Mouse (Mus musculus) forebrain, postnatal 0 days (tissue): ENCODE data around the gene Topors. TPM values are rescaled to one million over a fixed set of nuclear protein-coding genes. Genes with fewer than 3 reads are reported as not detected.
A peak's percentile ranks its signal among the peaks of the same experiment; 100 is the strongest.

Experiments used
- ATAC-seq: fragments of 200-750 bp; cut with Nextera tagmentation; 2 replicates; pipeline ENCODE4 v1.8.0; 2017; ENCODE audit warnings: mild to moderate bottlenecking, moderate library complexity
- DNase-seq: peaks from one replicate; pipeline ENCODE4 v3.0.0-alpha.2; 2015
- H3K27ac ChIP-seq: fragments of 300-500 bp; sonication (generic); 2 replicates; pipeline ENCODE4 v1.5.1; 2014; ENCODE audit warnings: low read depth, mild to moderate bottlenecking, antibody characterized with exemption, low read length, moderate library complexity, mixed read lengths
- H3K27me3 ChIP-seq: fragments of 300-500 bp; sonication (generic); 2 replicates; pipeline ENCODE4 v1.6.1; 2014; ENCODE audit warnings: mild to moderate bottlenecking, low read length, mixed read lengths; ENCODE audit not compliant: insufficient read depth
- H3K36me3 ChIP-seq: fragments of 300-500 bp; sonication (generic); 2 replicates; pipeline ENCODE4 v1.6.1; 2014; ENCODE audit warnings: mild to moderate bottlenecking, moderate library complexity; ENCODE audit not compliant: insufficient read depth
- H3K4me1 ChIP-seq: fragments of 300-500 bp; sonication (generic); 2 replicates; pipeline ENCODE4 v1.6.1; 2014; ENCODE audit warnings: antibody characterized with exemption; ENCODE audit not compliant: insufficient read depth
- H3K4me2 ChIP-seq: fragments of 300-500 bp; sonication (generic); 2 replicates; pipeline ENCODE4 v1.6.1; 2014; ENCODE audit warnings: low read depth, mild to moderate bottlenecking, moderate library complexity
- H3K4me3 ChIP-seq: fragments of 300-500 bp; sonication (generic); 2 replicates; pipeline ENCODE4 v1.5.1; 2014; ENCODE audit warnings: low read depth, low read length, mixed read lengths
- H3K9ac ChIP-seq: fragments of 300-500 bp; sonication (generic); 2 replicates; pipeline ENCODE4 v1.6.1; 2014; ENCODE audit warnings: mild to moderate bottlenecking
- H3K9me3 ChIP-seq: fragments of 300-500 bp; sonication (generic); 2 replicates; pipeline ENCODE4 v1.6.1; 2016; ENCODE audit warnings: low read length
- CTCF ChIP-seq: sonication (generic); IDR thresholded peaks from 2 replicates; pipeline ENCODE4 v1.5.1; 2016; ENCODE audit warnings: antibody characterized with exemption, control low read depth, low read depth
- WGBS: fragments of 180-500 bp; shearing (Covaris S2); extraction: QIAGEN DNeasy Blood & Tissue Kit; methylation state at CpG from one replicate; pipeline ENCODE4 v1.1.7; 2014; 5-methylcytosine and 5-hydroxymethylcytosine counted together
- polyA plus RNA-seq: library from polyadenylated mRNA; unstranded; fragments of >200 nt; fragmentation: Nextera tagmentation; extraction: Ambion mirVana; gene quantifications from 2 replicates; pipeline ENCODE4 v1.2.1, GENCODE M21; 2015
- total RNA-seq: library from RNA; depleted of rRNA; stranded (reverse); fragments of >200 nt; gene quantifications from 2 replicates; pipeline ENCODE4 v1.2.3, GENCODE M21; 2014; rRNA removed

Gene Topors
- total RNA-seq (27.6 and 35.1 TPM in 2 replicates), polyA plus RNA-seq (23.1 and 29.4 TPM in 2 replicates)

DNA sequence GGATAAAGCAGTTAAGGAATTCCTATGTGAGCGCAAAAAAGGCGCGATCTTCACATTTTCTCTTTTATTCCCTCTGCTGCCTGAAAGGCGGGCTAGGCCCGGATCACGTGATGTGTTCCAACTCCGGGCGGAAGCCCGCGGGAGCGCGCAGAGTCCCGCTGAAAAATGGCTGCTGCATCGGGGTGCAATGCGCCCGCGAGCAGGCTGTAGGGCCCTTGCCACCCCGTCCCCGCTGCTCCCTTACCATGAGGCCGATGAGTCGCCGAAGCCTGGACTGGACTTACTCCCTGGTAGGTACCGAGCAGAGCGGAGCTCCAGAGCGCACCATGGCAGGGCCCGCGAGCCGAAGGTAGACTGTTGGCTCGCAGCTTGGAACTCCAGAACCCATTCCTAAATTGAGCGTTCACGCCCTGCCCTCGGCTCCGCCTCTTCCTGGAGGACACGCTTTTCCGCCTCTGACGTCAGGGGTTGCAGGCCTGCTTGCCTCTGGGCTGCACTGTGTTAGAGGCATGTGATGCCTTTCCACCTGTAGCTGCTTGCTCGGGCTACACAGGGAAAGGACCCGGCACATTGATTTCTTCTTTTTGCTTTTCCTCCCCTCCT lies at the start of gene Topors, which contains the start of gene Smim27:
TSS of gene Topors (minus strand) at position 421 of the 603 bp plus-strand sequence.
TSS of gene Smim27 (plus strand) at position 150 of the 603 bp plus-strand sequence.
- peak; percentile 95 for ATAC-seq
- Histone ChIP-seq H3K27me3 (no peaks in the 10 kb centered on the region), H3K4me1 (no peaks in the 10 kb centered on the region), H3K4me3 (peak within 1 kb of the TSS; percentile 66), H3K4me2 (peak within 1 kb of the TSS; percentile 81), H3K9me3 (no peaks in the 10 kb centered on the region), H3K36me3 (peaks cover 7% of the 10 kb centered on the region; the same call in 1 of the 2 replicates), H3K27ac (peak within 1 kb of the TSS; percentile 95), H3K9ac (peak within 1 kb of the TSS; percentile 81)
- no peak for TF ChIP-seq CTCF
- WGBS, result under 1% methylated on average over 38 of the region's 38 CpGs
- DNase-seq, result peak; percentile 97

DNA sequence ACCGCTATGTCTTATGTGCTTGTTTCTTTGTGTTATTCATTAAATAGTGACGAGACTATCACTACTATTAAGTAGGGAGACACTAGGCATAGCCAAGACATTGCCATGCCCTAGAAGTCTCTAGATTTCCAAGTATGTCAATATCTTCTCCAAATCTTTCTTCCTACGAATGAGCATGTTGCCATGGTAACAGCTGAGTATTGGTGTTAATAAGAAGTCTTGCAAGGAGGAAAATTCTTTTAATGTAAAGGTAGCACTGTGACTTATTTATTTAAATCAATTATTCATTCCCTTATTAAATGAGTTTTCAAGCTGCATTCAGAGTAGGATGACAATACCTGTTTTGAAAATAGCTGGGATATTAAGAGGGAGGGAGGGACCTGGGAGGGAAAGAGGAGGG lies 47.8 kb upstream of the Topors start:
- H3K27ac ChIP-seq, result no peak overlapping the region
- no peak overlapping the region for H3K4me3 ChIP-seq
- no peak overlapping the region for H3K9ac ChIP-seq
- H3K4me1 ChIP-seq, result no peaks in the 10 kb centered on the region
- ATAC-seq (peak; percentile 59; the same call in 1 of the 2 replicates), DNase-seq (peak; percentile 46)
- no peak overlapping the region for H3K4me2 ChIP-seq
- no peaks in the 10 kb centered on the region for H3K36me3 ChIP-seq
- H3K27me3 ChIP-seq, result no peaks in the 10 kb centered on the region
- no peak for TF ChIP-seq CTCF
- WGBS, result 70% methylated on average over 3 of the region's 3 CpGs
- H3K9me3 ChIP-seq, result no peaks in the 10 kb centered on the region

DNA sequence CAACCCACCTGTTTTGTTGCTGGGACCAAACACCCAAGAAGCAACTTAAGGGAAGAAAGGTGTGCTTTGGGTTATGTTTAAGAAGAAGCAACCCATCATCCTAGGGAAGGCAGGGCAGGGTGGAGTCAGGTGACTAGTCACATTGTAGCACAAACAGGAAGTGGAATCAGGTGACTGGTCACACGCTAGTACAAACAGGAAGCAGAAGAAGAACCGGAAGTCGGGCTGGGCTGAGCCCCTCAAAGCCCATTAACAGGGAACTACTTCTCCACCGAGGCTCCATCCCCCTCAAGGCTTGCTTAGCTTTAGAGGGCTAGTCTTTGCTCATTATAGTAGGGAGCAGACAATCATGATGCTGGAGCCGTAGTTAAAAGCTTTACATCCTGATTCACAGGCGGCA lies 43.4 kb upstream of the Topors start:
- no peak overlapping the region for H3K4me2 ChIP-seq
- H3K27me3 ChIP-seq, result no peaks in the 10 kb centered on the region
- DNase-seq (no peak), ATAC-seq (no peak)
- H3K4me3 ChIP-seq, result no peak overlapping the region
- no peaks in the 10 kb centered on the region for H3K36me3 ChIP-seq
- H3K9ac ChIP-seq, result no peak overlapping the region
- TF ChIP-seq CTCF, result no peak
- no peaks in the 10 kb centered on the region for H3K4me1 ChIP-seq
- H3K9me3 ChIP-seq, result no peaks in the 10 kb centered on the region
- 90% methylated on average over 6 of the region's 6 CpGs for WGBS
- H3K27ac ChIP-seq, result no peak overlapping the region

DNA sequence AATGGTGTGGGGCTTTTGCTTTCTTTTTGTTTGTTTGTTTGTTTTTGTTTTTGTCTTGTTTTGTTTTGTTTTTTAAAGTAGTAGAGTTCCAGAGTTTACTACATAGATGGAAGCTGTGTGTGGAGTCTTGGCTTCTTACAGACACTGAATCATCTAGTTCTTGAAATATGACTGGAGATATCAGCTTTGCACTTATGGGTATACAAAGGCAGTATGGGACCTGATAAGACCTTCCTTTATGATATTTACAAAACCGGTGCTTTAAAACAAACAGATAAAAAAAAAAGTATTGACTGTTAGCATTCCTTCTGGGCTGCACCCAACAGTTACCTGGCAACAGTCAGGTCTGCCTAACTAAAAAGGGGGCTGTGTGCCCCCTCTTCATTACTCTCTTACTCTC lies 42.6 kb upstream of the Topors start:
- Histone ChIP-seq H3K36me3 (no peaks in the 10 kb centered on the region), H3K27ac (no peak overlapping the region), H3K9me3 (no peaks in the 10 kb centered on the region), H3K4me3 (no peak overlapping the region), H3K27me3 (no peaks in the 10 kb centered on the region), H3K4me2 (no peak overlapping the region), H3K4me1 (no peaks in the 10 kb centered on the region), H3K9ac (no peak overlapping the region)
- DNase-seq (no peak), ATAC-seq (no peak)
- 88% methylated on average over 1 of the region's 1 CpGs for WGBS
- TF ChIP-seq CTCF, result no peak

DNA sequence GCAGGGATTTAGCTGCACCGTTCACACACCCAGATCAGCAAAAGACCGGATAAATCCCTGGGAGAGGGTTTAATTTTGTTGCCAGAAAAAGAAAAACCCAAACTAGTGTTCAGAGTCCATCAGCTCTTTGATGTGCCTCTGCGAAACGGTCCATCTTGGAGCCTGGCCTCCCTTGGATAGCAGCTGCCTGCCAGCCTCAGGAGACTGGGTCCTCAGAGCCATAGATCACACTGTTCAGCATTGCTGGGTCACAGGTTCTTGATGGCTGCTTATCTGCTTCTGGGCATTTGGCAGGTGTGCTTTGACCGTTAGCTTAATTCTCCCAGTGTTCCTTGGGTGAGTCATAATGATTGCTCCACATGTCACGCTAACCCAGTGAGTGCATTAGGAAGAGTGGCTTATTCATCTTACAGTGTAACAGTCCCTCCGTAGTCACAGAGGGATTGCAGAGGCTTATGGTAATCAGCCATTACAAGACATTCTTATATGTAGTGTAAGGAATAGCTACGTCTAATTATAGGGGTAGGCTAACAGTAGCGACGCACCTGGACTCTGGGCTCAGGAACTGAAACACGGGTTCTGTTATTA lies 41.2 kb upstream of the Topors start:
- WGBS, result 75% methylated on average over 11 of the region's 11 CpGs
- ATAC-seq, result no peak
- no peak for DNase-seq
- Histone ChIP-seq H3K4me2 (no peak overlapping the region), H3K9ac (no peak overlapping the region), H3K36me3 (no peaks in the 10 kb centered on the region), H3K4me3 (no peak overlapping the region), H3K27me3 (no peaks in the 10 kb centered on the region), H3K4me1 (no peaks in the 10 kb centered on the region), H3K9me3 (no peaks in the 10 kb centered on the region), H3K27ac (no peak overlapping the region)
- no peak for TF ChIP-seq CTCF

DNA sequence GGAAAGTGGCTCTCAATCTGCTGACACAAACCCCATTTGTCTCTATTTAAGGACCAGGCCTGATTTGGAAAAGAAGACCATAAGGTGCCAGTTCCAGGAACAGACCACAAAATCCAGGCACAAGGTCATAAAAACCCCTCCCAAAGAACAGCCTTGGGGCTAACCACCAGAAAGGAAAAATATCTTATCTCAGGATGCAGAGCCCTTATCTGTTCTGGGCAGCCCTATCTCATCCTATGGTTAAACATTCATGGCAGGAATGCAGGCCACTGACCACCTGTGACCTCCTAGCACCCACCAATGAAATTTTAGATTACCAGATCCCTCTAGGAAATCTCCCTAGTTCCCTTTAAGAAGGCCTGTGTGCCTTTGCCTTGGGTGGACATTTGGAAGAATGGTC lies 40.0 kb upstream of the Topors start:
- Histone ChIP-seq H3K9ac (no peak overlapping the region), H3K27ac (no peak overlapping the region), H3K9me3 (no peaks in the 10 kb centered on the region), H3K4me2 (no peak overlapping the region), H3K27me3 (no peaks in the 10 kb centered on the region), H3K4me1 (no peaks in the 10 kb centered on the region), H3K36me3 (no peaks in the 10 kb centered on the region), H3K4me3 (no peak overlapping the region)
- ATAC-seq, result no peak
- DNase-seq, result no peak
- TF ChIP-seq CTCF, result no peak

DNA sequence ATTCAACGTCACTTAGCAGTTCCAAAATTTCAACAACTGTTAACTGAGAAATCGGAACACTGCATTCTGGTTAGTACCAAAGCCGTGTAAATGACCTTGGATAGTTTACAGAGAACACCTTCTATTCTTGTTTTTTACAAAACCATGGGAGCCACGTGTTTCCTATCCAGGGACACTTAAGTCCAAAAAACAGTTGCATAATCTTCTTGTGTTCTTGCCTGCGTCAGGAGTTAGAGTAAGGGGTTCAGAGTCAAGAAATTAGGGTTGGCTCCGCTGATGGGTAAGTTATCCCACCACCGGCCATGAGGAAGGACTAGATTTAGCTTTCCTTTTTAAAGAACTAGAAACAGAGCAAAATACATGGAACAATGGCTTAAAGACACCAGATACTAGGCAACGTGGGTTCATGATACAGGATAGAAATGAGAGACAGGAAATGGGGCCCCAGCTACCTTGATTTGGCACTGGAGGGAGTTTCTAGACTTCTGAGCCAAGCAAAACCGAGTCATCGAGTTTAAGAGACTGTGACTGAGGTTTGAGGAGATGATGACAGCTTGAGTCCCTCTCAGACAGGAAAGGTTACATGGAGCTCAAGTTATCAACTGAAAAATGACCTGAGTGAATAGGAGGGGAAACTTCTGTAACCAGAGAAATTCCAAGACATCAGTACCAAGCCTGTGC lies 32.9 kb upstream of the Topors start:
- Histone ChIP-seq H3K36me3 (no peaks in the 10 kb centered on the region), H3K27ac (no peak overlapping the region), H3K4me1 (no peaks in the 10 kb centered on the region), H3K4me2 (no peak overlapping the region), H3K27me3 (no peaks in the 10 kb centered on the region), H3K4me3 (no peak overlapping the region), H3K9ac (no peak overlapping the region), H3K9me3 (no peaks in the 10 kb centered on the region)
- no peak for TF ChIP-seq CTCF
- no peak for DNase-seq
- no peak for ATAC-seq
- 87% methylated on average over 10 of the region's 10 CpGs for WGBS
